Mouse (Mus musculus) layer of hippocampus, adult 2 months (tissue): ENCODE results near the gene Pex26. TPM values are rescaled to one million over a fixed set of nuclear protein-coding genes. Genes with fewer than 3 reads are reported as not detected.

ENCODE experiments used
- DNase-seq, 2 experiments: peaks; one replicate each; pipeline ENCODE4 v3.0.0; 2022; ENCODE audit warnings: low spot score in 2 of 2
- H3K27ac ChIP-seq: fragments of 200-600 bp; 2 replicates; pipeline ENCODE4 v1.8.1; 2022
- H3K4me3 ChIP-seq: fragments of 200-600 bp; 2 replicates; pipeline ENCODE4 v1.8.1; 2022; ENCODE audit warnings: mild to moderate bottlenecking
- CTCF ChIP-seq: fragments of 200-600 bp; conservative IDR thresholded peaks from 2 replicates; pipeline ENCODE4 v1.8.1; 2022; ENCODE audit warnings: antibody characterized with exemption, mild to moderate bottlenecking, moderate library complexity
- long read RNA-seq, 2 experiments: library from polyadenylated mRNA; stranded (forward); transcript quantifications; one replicate each; pipeline ENCODE4 v2.0.0; 2021; ENCODE audit warnings: borderline mapping rate in 2 of 2
- total RNA-seq, 2 experiments: library from RNA; stranded (reverse); gene quantifications; 2 replicates each; pipeline ENCODE4 v1.2.3; 2021

Pex26 gene
- total RNA-seq: 10 to 100 TPM in 1 of 2 experiments, 1 to 10 TPM in 1; 9.7 to 11.5 TPM
- long read RNA-seq, experiment 1, full-length matches to known transcripts: 2 of 9 reads
- long read RNA-seq, experiment 1, partial matches to known transcripts: 3 of 9 reads
- long read RNA-seq, experiment 1, other reads (novel, unspliced or antisense): 4 of 9 reads
- long read RNA-seq, experiment 2, full-length matches to known transcripts: 2 of 10 reads
- long read RNA-seq, experiment 2, partial matches to known transcripts: 0 of 10 reads
- long read RNA-seq, experiment 2, other reads (novel, unspliced or antisense): 8 of 10 reads

DNA sequence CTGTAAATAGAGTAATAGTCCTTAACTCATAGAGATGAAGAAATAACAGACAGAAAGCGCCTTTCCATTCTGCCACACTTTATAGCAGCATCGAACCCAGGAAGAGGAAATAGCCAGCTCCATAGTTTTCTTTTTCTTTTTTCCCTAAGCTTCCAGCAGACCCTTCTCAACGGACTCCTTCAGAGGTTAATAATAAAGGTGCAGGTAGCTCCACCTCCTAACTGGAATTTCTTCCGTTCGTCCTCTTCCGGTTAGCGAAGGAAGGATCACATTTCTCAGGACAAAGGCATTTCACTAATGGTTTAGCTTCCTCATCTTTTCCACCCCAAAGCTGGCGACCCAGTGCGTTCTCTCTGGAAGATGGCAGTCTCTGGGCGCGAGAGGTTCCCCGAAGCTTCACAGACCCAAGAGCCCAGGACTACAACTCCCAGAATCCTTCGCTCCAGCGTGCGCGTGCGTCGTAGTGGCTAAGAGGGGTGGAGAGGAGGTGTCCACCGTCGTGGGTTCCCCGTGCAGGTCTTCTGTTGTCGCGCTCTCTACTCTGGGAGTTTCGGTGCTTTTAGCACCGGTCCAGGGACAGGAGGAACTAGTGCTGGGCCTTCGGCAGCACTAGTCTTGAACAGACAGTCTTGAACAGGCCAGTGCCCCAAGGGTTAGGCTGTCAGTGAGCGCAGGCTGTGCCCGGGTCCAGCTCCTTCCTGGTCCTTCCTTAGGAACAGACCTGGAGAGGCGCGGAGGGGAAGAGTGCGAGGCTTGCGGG is at the start of gene Pex26:
TSS of gene Pex26 (plus strand) at position 254 of the 760 bp plus-strand sequence.
- no peak for TF ChIP-seq CTCF
- peak within 1 kb of the TSS; percentile 97 for H3K27ac ChIP-seq
- H3K4me3 ChIP-seq: peak within 1 kb of the TSS; percentile 98
- DNase-seq: peak; percentile 93

DNA sequence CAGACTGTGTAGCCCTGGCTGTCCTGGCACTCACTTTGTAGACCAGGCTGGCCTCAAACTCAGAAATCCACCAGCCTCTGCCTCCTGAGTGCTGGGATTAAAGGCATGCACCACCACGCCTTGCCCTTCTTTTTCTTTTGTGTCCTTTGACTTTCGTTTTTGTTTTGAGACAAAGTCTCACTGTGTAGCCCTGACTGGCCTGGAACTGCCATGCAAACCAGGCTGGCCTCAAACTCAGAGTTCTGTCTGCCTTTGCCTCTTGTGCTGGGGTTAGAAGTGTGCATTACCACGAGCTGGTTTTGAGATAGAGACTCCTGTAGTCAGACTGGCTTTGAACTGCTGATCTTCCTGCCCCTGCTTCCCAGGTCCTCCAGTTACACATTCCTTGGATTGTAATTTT is 49.2 kb upstream of the Pex26 start:
- DNase-seq: no peak
- no peak for TF ChIP-seq CTCF
- H3K4me3 ChIP-seq: no peak overlapping the region
- no peak overlapping the region for H3K27ac ChIP-seq

DNA sequence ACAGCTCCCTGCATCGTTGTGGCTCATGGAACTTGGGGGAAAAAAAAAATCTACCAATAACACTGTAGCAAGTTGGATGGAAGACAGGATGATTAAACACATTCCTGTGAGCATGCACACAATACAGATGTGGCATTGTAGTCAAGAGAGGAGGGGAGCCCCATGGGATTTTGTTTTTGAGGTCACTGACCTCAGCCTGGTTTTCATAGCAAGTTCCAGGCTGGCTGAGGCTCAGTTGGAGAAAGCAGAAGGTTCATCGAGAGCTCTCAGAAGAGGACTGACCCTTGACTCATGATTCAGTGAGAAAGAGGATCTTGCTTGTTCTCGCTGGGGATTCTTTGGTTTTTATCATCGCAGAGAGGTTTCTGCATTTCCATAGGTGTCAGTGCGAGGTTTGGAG is 48.6 kb upstream of the Pex26 start:
- DNase-seq: no peak
- Histone ChIP-seq H3K27ac (no peak overlapping the region), H3K4me3 (no peak overlapping the region)
- TF ChIP-seq CTCF: no peak

DNA sequence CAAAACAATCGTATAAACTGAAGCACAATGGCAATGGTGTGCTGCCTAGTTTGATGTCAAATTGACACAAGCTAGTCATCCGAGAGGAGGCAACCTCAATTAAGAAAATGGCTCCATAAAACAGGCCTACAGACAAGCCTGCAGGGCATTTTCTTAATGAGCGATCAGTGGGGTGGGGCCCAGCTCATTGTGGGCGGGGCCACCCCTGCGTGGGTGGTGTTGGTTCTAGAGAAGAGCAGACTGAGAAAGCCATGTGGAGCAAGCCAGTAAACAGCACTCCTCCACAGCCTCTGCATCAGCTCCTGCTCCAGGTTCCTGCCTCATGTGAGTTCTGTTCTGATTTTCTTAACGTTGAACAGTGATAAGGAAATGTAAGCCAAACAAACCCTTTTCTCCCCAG is 46.2 kb upstream of the Pex26 start:
- no peak for DNase-seq
- H3K27ac ChIP-seq: no peak overlapping the region
- no peak overlapping the region for H3K4me3 ChIP-seq
- no peak for TF ChIP-seq CTCF

DNA sequence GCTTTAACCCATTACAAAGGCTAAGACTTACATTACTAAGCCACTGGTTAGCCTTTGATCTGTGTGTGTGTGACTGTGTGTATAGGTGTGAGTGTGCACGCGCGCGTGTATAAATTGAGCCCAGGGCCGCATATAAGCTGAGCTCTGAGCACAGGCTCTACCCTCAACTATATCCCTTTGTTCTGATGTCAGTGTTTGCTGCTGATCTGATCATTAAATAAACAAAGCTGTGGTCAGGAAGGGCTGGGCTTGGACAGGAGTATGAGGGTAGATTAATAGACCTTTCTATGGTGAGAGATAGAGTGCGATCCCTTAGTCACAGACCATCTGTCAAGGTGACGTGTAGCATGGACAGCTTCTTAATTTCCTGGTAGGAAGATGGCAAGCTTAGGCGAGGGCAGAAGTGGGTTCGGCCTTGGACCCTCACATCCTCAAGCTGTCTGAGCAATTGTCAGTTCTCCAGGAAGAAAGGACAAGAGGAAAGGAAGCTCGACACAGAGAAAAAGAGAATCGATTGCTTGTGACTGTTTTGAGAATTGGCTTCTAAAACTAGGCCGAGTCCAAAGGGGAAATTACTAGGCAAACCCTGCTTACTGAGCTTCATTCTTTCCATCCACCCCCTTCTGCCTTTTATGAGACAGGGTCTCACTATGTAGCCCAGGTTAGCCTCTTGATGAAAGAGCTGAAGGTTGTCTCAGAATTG is 45.0 kb upstream of the Pex26 start:
- TF ChIP-seq CTCF: no peak
- Histone ChIP-seq H3K4me3 (no peak overlapping the region), H3K27ac (no peak overlapping the region)
- DNase-seq: no peak

DNA sequence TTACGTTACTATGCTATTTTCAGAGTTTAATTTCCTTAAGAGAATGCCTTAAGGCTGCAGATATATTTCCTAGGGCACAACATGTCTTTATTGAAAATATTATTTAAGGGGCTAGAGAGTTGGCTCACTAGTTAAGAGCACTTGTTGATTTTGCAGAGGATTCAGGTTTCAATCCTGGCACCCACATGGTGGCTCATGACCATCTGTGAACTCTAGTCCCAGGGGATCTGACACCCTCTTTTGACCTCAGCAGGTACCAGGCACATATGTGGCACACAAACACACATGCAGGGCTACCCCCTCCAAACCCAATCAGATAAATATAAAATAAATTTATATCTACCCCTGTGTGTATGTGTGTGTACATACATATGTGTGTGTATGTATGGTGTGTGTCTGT is 44.2 kb upstream of the Pex26 start:
- no peak for TF ChIP-seq CTCF
- no peak for DNase-seq
- Histone ChIP-seq H3K27ac (no peak overlapping the region), H3K4me3 (no peak overlapping the region)

DNA sequence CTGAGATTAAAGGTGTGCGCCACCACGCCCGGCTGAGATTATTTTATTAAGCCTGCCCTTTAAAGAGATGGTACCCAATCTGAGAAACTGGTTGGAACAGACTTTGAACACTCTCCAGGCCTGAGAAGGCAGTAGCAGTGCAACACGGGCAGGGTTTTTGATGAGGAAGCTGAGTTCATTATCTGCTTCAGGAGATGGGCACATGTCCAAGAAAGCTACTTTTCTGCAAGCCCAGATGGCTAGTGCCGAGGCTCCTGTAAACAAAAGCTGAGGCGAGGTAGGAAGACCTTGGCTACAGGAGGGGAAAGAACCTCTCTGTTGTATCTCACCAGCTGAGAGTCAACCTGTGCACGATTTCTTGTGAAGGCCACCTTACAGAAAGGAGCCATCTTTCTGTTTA is 41.2 kb upstream of the Pex26 start:
- DNase-seq: no peak
- no peak for TF ChIP-seq CTCF

DNA sequence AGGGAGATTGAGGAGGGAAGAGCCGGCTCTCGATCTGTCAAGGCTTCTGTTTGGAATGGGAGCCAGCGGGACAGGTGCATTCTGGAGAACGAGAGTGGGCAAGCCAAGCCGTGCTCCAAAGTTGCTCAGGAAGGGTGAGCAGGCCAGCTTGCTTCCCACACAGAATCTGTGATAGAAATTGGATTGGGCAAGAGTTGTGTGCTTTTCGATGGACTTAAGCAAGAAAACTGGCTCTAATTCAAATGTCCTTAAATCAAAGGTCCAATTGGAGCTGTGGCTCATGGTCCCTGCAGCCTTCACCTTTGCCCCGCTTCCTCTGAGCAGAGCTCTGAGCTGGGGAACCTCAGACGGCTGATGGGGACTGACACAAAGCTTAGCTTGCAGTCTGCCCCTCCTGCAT is 40.0 kb upstream of the Pex26 start:
- no peak for TF ChIP-seq CTCF
- no peak overlapping the region for H3K27ac ChIP-seq
- DNase-seq: no peak

More for the DNA sequence above, 41.2 kb upstream of the Pex26 start:
- no peak overlapping the region for H3K4me3 ChIP-seq
- H3K27ac ChIP-seq: no peak overlapping the region

DNA sequence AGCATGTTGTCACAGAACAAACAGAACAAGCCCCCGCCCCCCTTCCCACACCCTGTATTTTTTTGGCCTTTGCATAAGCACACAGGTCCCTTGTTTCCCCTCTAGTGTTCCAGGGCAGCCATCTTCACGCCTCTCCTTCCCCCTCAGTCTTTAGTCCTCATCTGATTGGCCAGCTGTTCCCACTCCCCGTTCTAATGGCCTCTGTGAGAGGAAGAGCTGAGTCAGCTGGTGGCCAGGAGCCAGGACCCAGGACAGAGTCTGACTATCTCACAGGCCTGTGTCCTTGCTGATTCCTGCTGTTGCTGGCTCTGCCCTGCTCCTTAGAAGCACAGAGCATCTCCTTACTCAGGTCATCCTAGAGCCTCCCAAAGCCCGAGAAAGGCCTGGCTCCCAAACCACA is 39.4 kb upstream of the Pex26 start:
- no peak for TF ChIP-seq CTCF
- Histone ChIP-seq H3K4me3 (no peak overlapping the region), H3K27ac (no peak overlapping the region)
- DNase-seq: no peak

More for the DNA sequence above, 40.0 kb upstream of the Pex26 start:
- H3K4me3 ChIP-seq: no peak overlapping the region

DNA sequence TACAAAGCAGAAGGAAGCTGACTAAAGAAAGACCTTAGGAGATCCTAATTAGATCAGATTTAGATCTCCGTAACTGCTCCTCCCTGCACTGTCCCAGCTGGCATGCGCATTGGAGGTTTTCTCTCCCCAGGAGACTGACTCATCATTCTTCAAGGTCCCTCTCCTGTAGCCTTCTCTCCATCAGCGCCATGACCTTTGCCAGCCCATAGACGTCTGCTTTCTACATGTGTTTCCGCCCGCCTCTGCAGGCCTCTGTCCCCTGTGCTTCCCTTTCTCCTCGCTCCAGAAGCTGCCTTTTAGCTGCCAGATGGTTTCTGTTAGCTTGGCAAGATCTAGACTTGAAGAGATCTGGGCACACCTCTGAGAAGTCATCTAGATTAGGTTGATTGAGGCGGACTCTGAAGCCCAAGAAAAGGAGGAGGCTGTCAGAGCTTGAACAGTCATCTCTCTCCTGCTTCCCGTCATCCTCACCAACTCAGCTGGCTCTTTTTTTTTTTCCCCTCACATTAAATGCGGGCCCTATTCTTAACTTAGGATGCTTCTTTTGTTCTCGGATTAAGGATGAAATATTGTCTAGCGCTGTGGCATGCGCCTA is 38.4 kb upstream of the Pex26 start:
- no peak overlapping the region for H3K4me3 ChIP-seq
- no peak for DNase-seq
- no peak overlapping the region for H3K27ac ChIP-seq
- no peak for TF ChIP-seq CTCF

DNA sequence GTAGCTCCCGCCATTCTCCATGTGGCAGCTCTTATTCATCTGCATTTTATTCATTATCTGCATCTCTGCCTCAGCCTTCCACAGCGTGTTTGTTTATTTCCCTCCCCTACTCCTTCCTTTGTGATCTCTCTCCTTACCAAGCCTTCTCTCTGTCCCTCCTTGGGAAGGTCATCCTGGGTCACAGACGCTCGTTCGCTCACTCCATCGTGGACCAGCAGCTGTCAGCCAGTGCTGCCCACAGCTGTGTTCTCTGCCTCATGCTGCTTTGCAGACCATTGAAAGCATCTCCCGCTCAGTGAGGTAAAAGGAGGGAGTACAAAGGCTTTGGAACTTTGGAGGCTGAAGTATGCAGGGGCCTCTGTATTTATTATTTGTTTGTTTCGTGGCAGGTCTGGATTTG is 37.6 kb upstream of the Pex26 start:
- DNase-seq: no peak
- TF ChIP-seq CTCF: no peak
- H3K27ac ChIP-seq: no peak overlapping the region
- H3K4me3 ChIP-seq: no peak overlapping the region

DNA sequence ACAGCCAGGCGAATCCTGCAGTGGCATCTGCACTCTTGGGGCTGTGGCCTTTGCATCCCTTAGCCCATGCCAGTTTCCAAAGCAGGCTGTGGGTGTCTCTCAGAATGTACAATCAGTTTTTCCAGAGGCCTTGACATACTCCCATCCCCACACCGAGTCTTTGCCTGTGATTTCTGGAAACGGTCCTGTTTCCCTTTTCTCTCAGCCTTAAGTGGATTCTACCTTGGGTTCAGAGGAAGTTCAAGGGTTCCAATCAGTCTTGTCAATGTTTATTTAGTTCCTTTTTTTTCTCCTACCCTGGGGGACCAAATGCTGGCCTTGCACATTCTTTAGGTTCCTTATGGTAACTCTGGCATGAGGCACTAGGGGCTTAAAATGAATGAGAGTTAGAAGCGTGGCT is 36.7 kb upstream of the Pex26 start:
- Histone ChIP-seq H3K27ac (no peak overlapping the region), H3K4me3 (no peak overlapping the region)
- DNase-seq: no peak
- no peak for TF ChIP-seq CTCF

DNA sequence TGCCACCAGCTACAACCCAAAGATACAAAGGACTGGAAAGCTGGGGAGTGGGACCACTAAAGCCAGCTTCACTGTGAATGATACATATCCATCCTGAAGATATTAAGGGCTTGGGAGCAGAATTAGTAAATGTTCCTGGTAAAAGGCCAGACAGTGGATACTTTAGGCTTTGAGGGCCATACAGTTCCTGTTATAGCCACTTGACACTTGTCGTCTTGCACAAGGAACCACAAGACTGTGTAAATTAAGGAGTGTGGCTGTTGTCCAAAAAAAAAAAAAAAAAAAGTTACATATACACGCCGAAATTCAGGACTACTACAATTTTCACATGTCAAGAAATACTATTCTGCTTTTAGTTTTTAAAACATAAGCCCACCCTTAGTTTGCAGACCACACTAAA is 35.1 kb upstream of the Pex26 start:
- no peak overlapping the region for H3K4me3 ChIP-seq
- TF ChIP-seq CTCF: no peak
- DNase-seq: no peak
- H3K27ac ChIP-seq: no peak overlapping the region

DNA sequence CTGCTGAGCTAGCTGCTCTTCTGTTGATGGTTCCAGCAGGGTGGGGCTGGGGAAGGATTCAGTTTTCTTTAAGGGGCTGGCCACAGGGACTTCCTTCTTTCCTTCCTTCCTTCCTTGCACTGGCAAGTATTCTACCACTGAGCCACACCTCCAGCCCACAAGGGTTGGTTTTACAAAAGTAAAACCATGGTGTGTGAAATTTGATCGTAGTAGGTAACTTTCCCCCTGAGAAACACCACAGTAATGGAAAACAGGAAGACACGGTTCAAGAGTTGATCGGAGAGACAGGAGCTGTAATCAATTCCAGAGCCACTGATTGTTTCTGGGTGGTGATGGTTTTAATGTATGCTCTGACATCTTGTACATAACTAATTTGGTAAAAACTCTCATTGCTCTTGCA is 34.0 kb upstream of the Pex26 start:
- TF ChIP-seq CTCF: no peak
- Histone ChIP-seq H3K27ac (no peak overlapping the region), H3K4me3 (no peak overlapping the region)
- DNase-seq: no peak
